Mouse (Mus musculus): ENCODE measurements around the gene Nrcam.

- TF ChIP-seq CTCF (conservative IDR thresholded peaks at IDR 0.05; ENCODE audit: low read length) = no peak
- TF ChIP-seq POU5F1 (IDR thresholded peaks at IDR 0.05; ENCODE audit: borderline replicate concordance, low read length) = no peak
Measured at GRCm38 (mm10) chr12:44403270-44403669, 74.6 kb downstream of the Nrcam start.
